Mouse (Mus musculus) kidney, adult 10 weeks (tissue): Measurements from ENCODE around the gene Chst15. TPM values are rescaled to one million over a fixed set of nuclear protein-coding genes. Genes with fewer than 3 reads are reported as not detected.

Experiments
- polyA plus RNA-seq: library from polyadenylated mRNA; stranded (reverse); fragments of 350-450 nt; fragmentation: Illumina TruSeq; extraction: RNeasy Lipid Tissue Mini Kit (QIAGEN cat#74804); gene quantifications from one replicate; pipeline ENCODE4 v1.2.3, GENCODE M21; 2014; ENCODE audit warnings: low read depth, low replicate concordance

Gene Chst15
- 13.8 TPM for polyA plus RNA-seq

GRCm38 (mm10) chr7:132317036-132317541 is at the start of gene Chst15:
Chst15 (minus strand) TSS chr7:132317228.

Other genes with a start within 250 kb of the Chst15 start
- gene Cpxm2, start 162.5 kb downstream of the Chst15 start, polyA plus RNA-seq = 1.3 TPM